Mouse (Mus musculus): ENCODE results near the gene Jph2.

DNA sequence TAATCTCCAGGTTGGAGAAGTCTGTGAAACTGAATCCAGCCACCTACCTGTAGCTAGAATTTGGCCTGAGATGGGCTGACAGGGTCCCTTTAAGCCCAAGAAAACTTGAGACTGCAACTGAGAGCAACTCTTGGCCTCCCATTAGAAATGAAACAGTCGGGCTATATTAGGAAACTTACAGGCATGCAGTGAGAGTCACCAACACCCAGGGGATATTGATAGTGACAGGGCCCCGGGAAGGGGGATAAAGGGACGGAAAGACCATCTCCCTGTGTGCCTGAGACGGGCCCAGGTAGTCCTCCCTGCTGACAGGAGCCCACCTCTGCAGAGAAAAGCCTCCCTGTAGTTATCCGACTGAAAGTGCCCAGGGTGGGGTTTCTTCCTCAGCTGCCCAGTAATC, 18.4 kb downstream of the Jph2 start:
- TF ChIP-seq CTCF (IDR thresholded peaks at IDR 0.05; ENCODE audit: insufficient read depth, low read length) (no peak), POLR2A (IDR thresholded peaks at IDR 0.05; ENCODE audit: borderline replicate concordance, extremely low read depth, low read depth, low read length) (no peak)

All from lung, adult 2 months (tissue).